Mouse (Mus musculus) lung, embryonic 16.5 days (tissue): ENCODE measurements around the gene Grxcr1. TPM values are rescaled to one million over a fixed set of nuclear protein-coding genes. Genes with fewer than 3 reads are reported as not detected.

Source experiments
- ATAC-seq: fragments of 200-750 bp; cut with Nextera tagmentation; 2 replicates; pipeline ENCODE4 v1.8.0; 2017; ENCODE audit warnings: low read depth, mild to moderate bottlenecking, moderate library complexity
- H3K27ac ChIP-seq: fragments of 300-500 bp; sonication (generic); 2 replicates; pipeline ENCODE4 v1.5.1; 2014; ENCODE audit warnings: mild to moderate bottlenecking, control low read depth, low read length
- H3K27me3 ChIP-seq: fragments of 300-500 bp; sonication (generic); 2 replicates; pipeline ENCODE4 v1.6.1; 2014; ENCODE audit warnings: low read depth, low read length, mixed read lengths; ENCODE audit not compliant: control insufficient read depth, insufficient read depth
- H3K36me3 ChIP-seq: fragments of 300-500 bp; sonication (generic); 2 replicates; pipeline ENCODE4 v1.6.1; 2014; ENCODE audit warnings: low read length; ENCODE audit not compliant: control insufficient read depth, insufficient read depth
- H3K4me1 ChIP-seq: fragments of 300-500 bp; sonication (generic); replicated peaks from 2 replicates; pipeline ENCODE4 v1.6.1; 2014; ENCODE audit warnings: low read length, mixed read lengths; ENCODE audit not compliant: control insufficient read depth, insufficient read depth
- H3K4me2 ChIP-seq: fragments of 300-500 bp; sonication (generic); 2 replicates; pipeline ENCODE4 v1.6.1; 2014; ENCODE audit warnings: low read depth, low read length, control low read depth
- H3K4me3 ChIP-seq: fragments of 300-500 bp; sonication (generic); 2 replicates; pipeline ENCODE4 v1.5.1; 2014; ENCODE audit warnings: mild to moderate bottlenecking, low read length, control low read depth
- H3K9ac ChIP-seq: fragments of 300-500 bp; sonication (generic); 2 replicates; pipeline ENCODE4 v1.6.1; 2014; ENCODE audit warnings: low read length, control low read depth
- H3K9me3 ChIP-seq: fragments of 300-500 bp; sonication (generic); 2 replicates; pipeline ENCODE4 v1.6.1; 2016; ENCODE audit warnings: low read length; ENCODE audit not compliant: control insufficient read depth
- WGBS: fragments of 180-500 bp; shearing (Covaris S2); extraction: QIAGEN DNeasy Blood & Tissue Kit; methylation state at CpG from one replicate; pipeline ENCODE4 v1.1.7; 2014; 5-methylcytosine and 5-hydroxymethylcytosine counted together
- polyA plus RNA-seq: library from polyadenylated mRNA; unstranded; fragments of >200 nt; fragmentation: Nextera tagmentation; extraction: Ambion mirVana; gene quantifications from 2 replicates; pipeline ENCODE4 v1.2.1, GENCODE M21; 2015

Gene Grxcr1
- polyA plus RNA-seq, 1 experiment from 2014 or later: not detected

- Histone ChIP-seq H3K27ac (no peak overlapping the region), H3K4me3 (no peak overlapping the region), H3K36me3 (no peaks in the 10 kb centered on the region), H3K27me3 (no peaks in the 10 kb centered on the region), H3K9me3 (no peaks in the 10 kb centered on the region), H3K4me2 (no peak overlapping the region), H3K9ac (no peak overlapping the region), H3K4me1 (no peaks in the 10 kb centered on the region)
- no peak for ATAC-seq
- 79% methylated on average over 2 of the region's 2 CpGs for whole genome bisulfite sequencing
Observed at GRCm38 (mm10) chr5:68026658-68027422, 4.8 kb upstream of the Grxcr1 start.

- H3K9me3 ChIP-seq: no peaks in the 10 kb centered on the region
- H3K27me3 ChIP-seq: no peaks in the 10 kb centered on the region
- no peaks in the 10 kb centered on the region for H3K36me3 ChIP-seq
- no peak overlapping the region for H3K9ac ChIP-seq
- ATAC-seq: no peak
- H3K27ac ChIP-seq: no peak overlapping the region
- no peak overlapping the region for H3K4me2 ChIP-seq
- H3K4me1 ChIP-seq: no peaks in the 10 kb centered on the region
- WGBS: 62% methylated on average over 4 of the region's 4 CpGs
- no peak overlapping the region for H3K4me3 ChIP-seq
Observed at GRCm38 (mm10) chr5:68027474-68027873, 4.2 kb upstream of the Grxcr1 start.

GRCm38 (mm10) chr5:68033345-68033744 is 1.7 kb downstream of the Grxcr1 start:
- Histone ChIP-seq H3K27me3 (no peaks in the 10 kb centered on the region), H3K9ac (no peak overlapping the region), H3K4me1 (no peaks in the 10 kb centered on the region), H3K36me3 (no peaks in the 10 kb centered on the region), H3K9me3 (no peaks in the 10 kb centered on the region), H3K4me2 (no peak overlapping the region), H3K4me3 (no peak overlapping the region), H3K27ac (no peak overlapping the region)
- 86% methylated on average over 2 of the region's 2 CpGs for WGBS
- ATAC-seq: no peak

- H3K27me3 ChIP-seq: no peaks in the 10 kb centered on the region
- 55% methylated on average over 2 of the region's 2 CpGs for WGBS
Observed at GRCm38 (mm10) chr5:68039077-68039476, 7.4 kb downstream of the Grxcr1 start.

GRCm38 (mm10) chr5:68043339-68043738 is 11.7 kb downstream of the Grxcr1 start:
- H3K27ac ChIP-seq: no peak overlapping the region
- H3K4me1 ChIP-seq: no peaks in the 10 kb centered on the region
- no peaks in the 10 kb centered on the region for H3K36me3 ChIP-seq
- H3K27me3 ChIP-seq: no peaks in the 10 kb centered on the region
- ATAC-seq: no peak
- H3K4me2 ChIP-seq: no peak overlapping the region
- H3K9ac ChIP-seq: no peak overlapping the region
- no peak overlapping the region for H3K4me3 ChIP-seq
- H3K9me3 ChIP-seq: no peaks in the 10 kb centered on the region
- WGBS: 88% methylated on average over 5 of the region's 5 CpGs

More at GRCm38 (mm10) chr5:68039077-68039476, 7.4 kb downstream of the Grxcr1 start:
- no peak for ATAC-seq
- H3K4me2 ChIP-seq: no peak overlapping the region
- no peak overlapping the region for H3K4me3 ChIP-seq
- no peak overlapping the region for H3K9ac ChIP-seq
- no peaks in the 10 kb centered on the region for H3K9me3 ChIP-seq
- no peak overlapping the region for H3K27ac ChIP-seq
- H3K4me1 ChIP-seq: no peaks in the 10 kb centered on the region
- H3K36me3 ChIP-seq: no peaks in the 10 kb centered on the region

GRCm38 (mm10) chr5:68048783-68049182 is 17.1 kb downstream of the Grxcr1 start:
- no peak overlapping the region for H3K9ac ChIP-seq
- H3K27me3 ChIP-seq: no peaks in the 10 kb centered on the region
- H3K36me3 ChIP-seq: no peaks in the 10 kb centered on the region
- H3K9me3 ChIP-seq: no peaks in the 10 kb centered on the region
- no peak for ATAC-seq
- no peak overlapping the region for H3K4me2 ChIP-seq
- H3K4me1 ChIP-seq: no peaks in the 10 kb centered on the region
- WGBS: 34% methylated on average over 4 of the region's 4 CpGs
- H3K4me3 ChIP-seq: no peak overlapping the region
- H3K27ac ChIP-seq: no peak overlapping the region

- Histone ChIP-seq H3K36me3 (no peaks in the 10 kb centered on the region), H3K27ac (no peak overlapping the region), H3K4me1 (no peaks in the 10 kb centered on the region), H3K9me3 (no peaks in the 10 kb centered on the region), H3K4me2 (no peak overlapping the region), H3K27me3 (no peaks in the 10 kb centered on the region), H3K9ac (no peak overlapping the region), H3K4me3 (no peak overlapping the region)
- no peak for ATAC-seq
- 45% methylated on average over 4 of the region's 4 CpGs for WGBS
Observed at GRCm38 (mm10) chr5:68049536-68049935, 17.9 kb downstream of the Grxcr1 start.

- Histone ChIP-seq H3K4me2 (no peak overlapping the region), H3K9ac (no peak overlapping the region), H3K27ac (no peak overlapping the region), H3K27me3 (no peaks in the 10 kb centered on the region), H3K36me3 (no peaks in the 10 kb centered on the region), H3K4me1 (no peaks in the 10 kb centered on the region), H3K9me3 (no peaks in the 10 kb centered on the region), H3K4me3 (no peak overlapping the region)
- ATAC-seq: no peak
- WGBS: 54% methylated on average over 5 of the region's 5 CpGs
Observed at GRCm38 (mm10) chr5:68051101-68051500, 19.5 kb downstream of the Grxcr1 start.

- no peak for ATAC-seq
Observed at GRCm38 (mm10) chr5:68057574-68057973, 25.9 kb downstream of the Grxcr1 start.

More at GRCm38 (mm10) chr5:68057574-68057973, 25.9 kb downstream of the Grxcr1 start:
- no peak overlapping the region for H3K4me2 ChIP-seq
- no peaks in the 10 kb centered on the region for H3K36me3 ChIP-seq
- H3K9me3 ChIP-seq: no peaks in the 10 kb centered on the region
- no peaks in the 10 kb centered on the region for H3K27me3 ChIP-seq
- 88% methylated on average over 3 of the region's 3 CpGs for WGBS
- no peak overlapping the region for H3K9ac ChIP-seq
- no peak overlapping the region for H3K27ac ChIP-seq
- no peak overlapping the region for H3K4me3 ChIP-seq
- no peaks in the 10 kb centered on the region for H3K4me1 ChIP-seq
